Comparison of ENCODE assay signal across 15 mouse cellular contexts in the genomic region with DNA sequence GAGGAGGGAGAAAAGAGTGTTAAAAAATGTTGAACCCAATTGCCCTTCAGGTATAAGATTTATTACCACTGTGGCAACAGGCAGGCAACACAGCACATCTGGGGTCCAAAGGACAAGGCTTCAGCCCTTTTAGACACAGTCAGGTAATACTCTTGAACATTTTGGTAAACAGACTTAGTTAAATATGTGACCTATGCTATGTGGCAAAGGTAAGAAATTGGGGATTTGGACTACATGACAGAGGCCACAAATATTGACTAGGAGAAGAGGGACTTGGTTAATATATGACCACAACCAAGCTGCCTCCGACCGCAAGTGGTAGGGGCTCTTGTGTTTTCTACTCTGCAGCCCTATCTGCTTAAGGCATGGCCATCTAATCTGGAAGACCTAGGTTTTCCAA. TPM values are rescaled to one million over a fixed set of nuclear protein-coding genes. Genes with fewer than 3 reads are reported as not detected.
"Had no signal": no experiment of that assay in that cellular context is flagged by ENCODE, and none has a peak within 500 bp of the region (broad histone marks: within the 10 kb centered on the region; RNA-seq: fewer than 3 reads in every experiment).

No protein-coding gene starts in this region.

- H3K27ac ChIP-seq: hindbrain, postnatal 0 days; layer of hippocampus, adult 2 months; limb, embryonic 12.5 days; midbrain, embryonic 12.5 days; neural tube, embryonic 13.5 days; stomach, postnatal 0 days had no signal

- ATAC-seq: hindbrain, postnatal 0 days; midbrain, embryonic 16.5 days had no signal

- H3K4me2 ChIP-seq: limb, embryonic 12.5 days; midbrain, embryonic 12.5 days; neural tube, embryonic 13.5 days had no signal

- H3K4me3 ChIP-seq: layer of hippocampus, adult 2 months; limb, embryonic 12.5 days; midbrain, embryonic 12.5 days; neural tube, embryonic 13.5 days had no signal

- H3K4me1 ChIP-seq: limb, embryonic 12.5 days; midbrain, embryonic 12.5 days; neural tube, embryonic 13.5 days had no signal

- H3K9me3 ChIP-seq: midbrain, embryonic 12.5 days; neural tube, embryonic 13.5 days had no signal

- DNase-seq: lung, adult 18-20 months; retina, postnatal 1 day; right cerebral cortex, postnatal 14 days; thymus, postnatal 4 days had no signal

- H3K36me3 ChIP-seq: limb, embryonic 12.5 days; midbrain, embryonic 12.5 days; neural tube, embryonic 13.5 days had no signal

- H3K27me3 ChIP-seq: limb, embryonic 12.5 days; midbrain, embryonic 12.5 days; neural tube, embryonic 13.5 days had no signal

- H3K9ac ChIP-seq: limb, embryonic 12.5 days; midbrain, embryonic 12.5 days; neural tube, embryonic 13.5 days had no signal

RNA-seq across cellular contexts. Expression of a gene that starts 5.3 kb away (rescaled TPM):
- polyA plus RNA-seq: intestine, embryonic 14.5 days; kidney, embryonic 16.5 days; lung, embryonic 16.5 days; midbrain, embryonic 12.5 days; neural tube, embryonic 13.5 days; spleen, adult 2 months; stomach, postnatal 0 days had no signal
